9 mouse cellular contexts compared by ENCODE assay signal in genomic region chr17:68273527-68273926, GRCm38 (mm10). TPM values are rescaled to one million over a fixed set of nuclear protein-coding genes. Genes with fewer than 3 reads are reported as not detected.
DNase-seq lines count a peak whose midpoint lies in the region; ATAC-seq and TF ChIP-seq lines count a peak whose summit lies in the region.
"Had no signal": no experiment of that assay in that cellular context is flagged by ENCODE, and none has a peak within 500 bp of the region (broad histone marks: within the 10 kb centered on the region; RNA-seq: fewer than 3 reads in every experiment).

Gene L3mbtl4, plus strand, starts transcription at chr17:68273797.

- peak; percentile 5 for DNase-seq in gastrocnemius, postnatal 14 days
- DNase-seq in gastrocnemius, adult 8-10 months (ENCODE audit: low spot score in 2 of 2), result no peak
- DNase-seq in G1E (ENCODE audit: low spot score) (no peak), liver (peak; percentile 4)
- peak; percentile 42 for DNase-seq in embryo, embryonic 9.5 days (ENCODE audit: extremely low spot score)
- DNase-seq in hindbrain, postnatal 0 days (ENCODE audit: low spot score), result peak; percentile 62
- peak; percentile 72 for DNase-seq in retina, postnatal 1 day
- DNase-seq in urinary bladder, postnatal 14 days (ENCODE audit: low spot score), result no peak

- TF ChIP-seq CTCF in G1E (IDR thresholded peaks at IDR 0.05; ENCODE audit: low read depth, low read length), result no peak
- peak; percentile 51 for TF ChIP-seq CTCF in hindbrain, postnatal 0 days (IDR thresholded peaks at IDR 0.05; ENCODE audit: low read depth)

- no peaks in the 10 kb centered on the region for H3K27me3 ChIP-seq in G1E (ENCODE audit: insufficient read depth, low read length)
- H3K27me3 ChIP-seq in hindbrain, postnatal 0 days (ENCODE audit: insufficient read depth, low read length), result no peaks in the 10 kb centered on the region

- no peaks in the 10 kb centered on the region for H3K4me1 ChIP-seq in G1E (ENCODE audit: insufficient read depth, low read depth, low read length)
- 0 out of 2 replicates have a peak, but pooled peaks cover 9% of the 10 kb centered on the region for H3K4me1 ChIP-seq in hindbrain, postnatal 0 days (ENCODE audit: insufficient read depth, low read length)

- intact Hi-C loops in gastrocnemius, postnatal 14 days (cut with DNase I; ENCODE audit: low total_unique reads), result no loop called here

- H3K9me3 ChIP-seq in G1E (replicated peaks), result peaks cover 51% of the 10 kb centered on the region
- no peaks in the 10 kb centered on the region for H3K9me3 ChIP-seq in hindbrain, postnatal 0 days (ENCODE audit: low read length)

- peak within 1 kb of the TSS; percentile 59 for H3K9ac ChIP-seq in hindbrain, postnatal 0 days (replicated peaks; ENCODE audit: low read length)

- no peak within 1 kb of the TSS for H3K27ac ChIP-seq in hindbrain, postnatal 0 days

- H3K36me3 ChIP-seq in G1E (replicated peaks), result no peaks in the 10 kb centered on the region
- no peaks in the 10 kb centered on the region for H3K36me3 ChIP-seq in hindbrain, postnatal 0 days (ENCODE audit: insufficient read depth, low read length)

- peak within 1 kb of the TSS; percentile 96 for H3K4me2 ChIP-seq in hindbrain, postnatal 0 days (ENCODE audit: low read depth, low read length)

- ATAC-seq in G1E (ENCODE audit: extremely low read depth, insufficient number of reproducible peaks, low FRiP score, poor library complexity, severe bottlenecking), result no peak
- peak; percentile 87 for ATAC-seq in hindbrain, postnatal 0 days

- H3K4me3 ChIP-seq in G1E (ENCODE audit: low read depth, low read length), result peak within 1 kb of the TSS; percentile 12; the same call in 1 of the 2 replicates
- H3K4me3 ChIP-seq in hindbrain, postnatal 0 days (ENCODE audit: low read length), result peak within 1 kb of the TSS; percentile 62

- 1% methylated on average over 24 of the region's 29 CpGs for WGBS in hindbrain, postnatal 0 days

RNA-seq across cellular contexts. Expression of gene L3mbtl4, which starts in this region (rescaled TPM):
- not detected for total RNA-seq in gastrocnemius, postnatal 14 days (2021)
- under 1 TPM in 2 of 4 experiments, not detected in 2; 0.15 to 0.29 TPM for total RNA-seq in gastrocnemius, adult 8-10 months (2022)
- total RNA-seq in G1E (2014; fragmentation: Nextera tagmentation), result not detected in 2 replicates
- total RNA-seq in G1E (2017), result 0.17 and 0.33 TPM in 2 replicates
- polyA plus RNA-seq in G1E (2012), result not detected in 2 replicates
- 6.9 and 10.1 TPM in 2 replicates for total RNA-seq in hindbrain, postnatal 0 days (2014; rRNA removed)
- polyA plus RNA-seq in hindbrain, postnatal 0 days (2015; fragmentation: Nextera tagmentation; extraction: Ambion mirVana), result 5.1 and 5.4 TPM in 2 replicates
- total RNA-seq: gastrocnemius, postnatal 4 days had no signal

Comparison
In these comparisons a context has a peak if more than half of its experiments do, and no peak if none do; other contexts are left out.
1. Peak in DNase-seq in gastrocnemius, postnatal 14 days; RNA of the gene not detected or under 1 TPM.
2. DNase-seq: peak in embryo, embryonic 9.5 days (single experiment), hindbrain, postnatal 0 days (single experiment), liver (single experiment) and retina, postnatal 1 day (single experiment); none in gastrocnemius, adult 8-10 months (0 of 2), G1E (single experiment) and urinary bladder, postnatal 14 days (single experiment).